Mouse (Mus musculus) left cerebral cortex, postnatal 25 days (tissue): ENCODE data around the gene Igbp1. TPM values are rescaled to one million over a fixed set of nuclear protein-coding genes. Genes with fewer than 3 reads are reported as not detected.

Experiments used
- DNase-seq, 2 experiments: peaks; one replicate each; pipeline ENCODE4 v3.0.0; 2022; ENCODE audit warnings: low spot score in 2 of 2, mixed read lengths in 1 of 2
- intact Hi-C: fragments of 180-260 bp; cut with DNase I; formaldehyde crosslinking; loops from one replicate; pipeline ENCODE4 v1.15.1; 2025
- total RNA-seq, 2 experiments: library from RNA; stranded (reverse); gene quantifications; 2 replicates each; pipeline ENCODE4 v1.2.3; 2021

The Igbp1 gene
- 10 to 100 TPM; 33.3 to 34.9 TPM for total RNA-seq

GRCm38 (mm10) chrX:100494068-100494978 is at the start of gene Igbp1:
TSS of gene Igbp1 (plus strand) at chrX:100494291.
- intact Hi-C loops: loop anchor here (1.0 kb wide), 1 partner anchor 245 kb away; no protein-coding TSS in a partner anchor

GRCm38 (mm10) chrX:100468047-100468446 is 26.0 kb upstream of the Igbp1 start:
- intact Hi-C loops: no loop called here
- no peak for DNase-seq

More at GRCm38 (mm10) chrX:100494068-100494978, at the start of gene Igbp1:
- peak; percentile 74 to 94 for DNase-seq

GRCm38 (mm10) chrX:100470126-100470525 is 24.0 kb upstream of the Igbp1 start:
- intact Hi-C loops: loop anchor here (10.0 kb wide), 1 partner anchor 745 kb away; no protein-coding TSS in a partner anchor
- no peak for DNase-seq

GRCm38 (mm10) chrX:100471491-100471890 is 22.6 kb upstream of the Igbp1 start:
- intact Hi-C loops: loop anchor here (10.0 kb wide), 1 partner anchor 747 kb away; no protein-coding TSS in a partner anchor
- no peak for DNase-seq

- intact Hi-C loops: loop anchor here (10.0 kb wide), 1 partner anchor 751 kb away; no protein-coding TSS in a partner anchor
- no peak for DNase-seq
These were observed 18.4 kb upstream of the Igbp1 start for GRCm38 (mm10) chrX:100475569-100476223.

- intact Hi-C loops: loop anchor here (1.0 to 5.0 kb wide), 3 partner anchors 86 to 1348 kb away; no protein-coding TSS in a partner anchor
- peak; percentile 37 to 61 for DNase-seq
These were observed 13.8 kb upstream of the Igbp1 start for GRCm38 (mm10) chrX:100480317-100480716.

- DNase-seq: no peak
These were observed 507 bp upstream of the Igbp1 start for GRCm38 (mm10) chrX:100493500-100494067.

GRCm38 (mm10) chrX:100504175-100504851 is 10.2 kb downstream of the Igbp1 start:
- no peak for DNase-seq
- intact Hi-C loops: no loop called here

More at GRCm38 (mm10) chrX:100493500-100494067, 507 bp upstream of the Igbp1 start:
- intact Hi-C loops: loop anchor here (1.0 kb wide), 1 partner anchor 246 kb away; no protein-coding TSS in a partner anchor

- intact Hi-C loops: no loop called here
- no peak for DNase-seq
These were observed 14.1 kb downstream of the Igbp1 start for GRCm38 (mm10) chrX:100508164-100508563.

- no peak for DNase-seq
- intact Hi-C loops: no loop called here
These were observed 15.8 kb downstream of the Igbp1 start for GRCm38 (mm10) chrX:100509921-100510320.

- peak in 1 of 2 experiments; percentile 71 for DNase-seq
These were observed 22.6 kb downstream of the Igbp1 start for GRCm38 (mm10) chrX:100516683-100517082.

GRCm38 (mm10) chrX:100517626-100518025 is 23.5 kb downstream of the Igbp1 start:
- intact Hi-C loops: loop anchor here (2.0 kb wide), 1 partner anchor 81 kb away; no protein-coding TSS in a partner anchor

More at GRCm38 (mm10) chrX:100516683-100517082, 22.6 kb downstream of the Igbp1 start:
- intact Hi-C loops: loop anchor here (2.0 kb wide), 1 partner anchor 82 kb away; no protein-coding TSS in a partner anchor

GRCm38 (mm10) chrX:100518532-100518931 is 24.4 kb downstream of the Igbp1 start:
- DNase-seq: no peak
- intact Hi-C loops: no loop called here

More at GRCm38 (mm10) chrX:100517626-100518025, 23.5 kb downstream of the Igbp1 start:
- DNase-seq: peak; percentile 15 to 81

GRCm38 (mm10) chrX:100524471-100524870 is 30.4 kb downstream of the Igbp1 start, which contains the start of gene Dgat2l6:
TSS of gene Dgat2l6 (plus strand) at chrX:100524838.
- no peak for DNase-seq
- intact Hi-C loops: no loop called here

GRCm38 (mm10) chrX:100556026-100556425 is 61.9 kb downstream of the Igbp1 start:
- no peak for DNase-seq
- intact Hi-C loops: no loop called here

GRCm38 (mm10) chrX:100565696-100566095 is 71.6 kb downstream of the Igbp1 start:
- intact Hi-C loops: no loop called here
- peak in 1 of 2 experiments; percentile 60 for DNase-seq
